ENCODE assay signal across 20 mouse cellular contexts in genomic region chr6:137011187-137011586, GRCm38 (mm10).
"Had no signal": no experiment of that assay in that cellular context is flagged by ENCODE, and none has a peak within 500 bp of the region (broad histone marks: within the 10 kb centered on the region; RNA-seq: fewer than 3 reads in every experiment).

No protein-coding gene starts in this region.

- H3K27me3 ChIP-seq: limb, embryonic 12.5 days; limb, embryonic 15.5 days; liver, embryonic 15.5 days; lung, embryonic 15.5 days; stomach, embryonic 15.5 days had no signal

- H3K9me3 ChIP-seq: limb, embryonic 15.5 days; liver, embryonic 15.5 days; lung, embryonic 15.5 days; stomach, embryonic 15.5 days had no signal

- DNase-seq: kidney, adult 2 months; kidney, postnatal 25 days; layer of hippocampus, postnatal 36 days; lung, adult 18-20 months; lung, postnatal 10 days; lung, postnatal 36 days; midbrain, embryonic 14.5 days; thymus, adult 18-20 months; thymus, postnatal 36 days had no signal

- H3K27ac ChIP-seq: kidney, postnatal 0 days; layer of hippocampus, adult 2 months; left cerebral cortex, adult 2 months; limb, embryonic 12.5 days; limb, embryonic 15.5 days; liver, embryonic 15.5 days; lung, embryonic 15.5 days; stomach, embryonic 15.5 days had no signal

- H3K9ac ChIP-seq: limb, embryonic 12.5 days; limb, embryonic 15.5 days; liver, embryonic 15.5 days; lung, embryonic 15.5 days; stomach, embryonic 15.5 days had no signal

- ATAC-seq: intestine, postnatal 0 days had no signal

- H3K4me1 ChIP-seq: limb, embryonic 12.5 days; liver, embryonic 15.5 days; stomach, embryonic 15.5 days had no signal

- H3K4me3 ChIP-seq: layer of hippocampus, adult 2 months; left cerebral cortex, adult 2 months; limb, embryonic 12.5 days; limb, embryonic 15.5 days; liver, embryonic 15.5 days; lung, embryonic 15.5 days; stomach, embryonic 15.5 days had no signal

- H3K36me3 ChIP-seq: limb, embryonic 12.5 days; limb, embryonic 15.5 days; liver, embryonic 15.5 days; lung, embryonic 15.5 days; stomach, embryonic 15.5 days had no signal

- H3K4me2 ChIP-seq: limb, embryonic 12.5 days; limb, embryonic 15.5 days; liver, embryonic 11.5 days; liver, embryonic 15.5 days; lung, embryonic 15.5 days; midbrain, embryonic 11.5 days; stomach, embryonic 15.5 days had no signal
